9 mouse cellular contexts compared by ENCODE assay signal in the genomic region with DNA sequence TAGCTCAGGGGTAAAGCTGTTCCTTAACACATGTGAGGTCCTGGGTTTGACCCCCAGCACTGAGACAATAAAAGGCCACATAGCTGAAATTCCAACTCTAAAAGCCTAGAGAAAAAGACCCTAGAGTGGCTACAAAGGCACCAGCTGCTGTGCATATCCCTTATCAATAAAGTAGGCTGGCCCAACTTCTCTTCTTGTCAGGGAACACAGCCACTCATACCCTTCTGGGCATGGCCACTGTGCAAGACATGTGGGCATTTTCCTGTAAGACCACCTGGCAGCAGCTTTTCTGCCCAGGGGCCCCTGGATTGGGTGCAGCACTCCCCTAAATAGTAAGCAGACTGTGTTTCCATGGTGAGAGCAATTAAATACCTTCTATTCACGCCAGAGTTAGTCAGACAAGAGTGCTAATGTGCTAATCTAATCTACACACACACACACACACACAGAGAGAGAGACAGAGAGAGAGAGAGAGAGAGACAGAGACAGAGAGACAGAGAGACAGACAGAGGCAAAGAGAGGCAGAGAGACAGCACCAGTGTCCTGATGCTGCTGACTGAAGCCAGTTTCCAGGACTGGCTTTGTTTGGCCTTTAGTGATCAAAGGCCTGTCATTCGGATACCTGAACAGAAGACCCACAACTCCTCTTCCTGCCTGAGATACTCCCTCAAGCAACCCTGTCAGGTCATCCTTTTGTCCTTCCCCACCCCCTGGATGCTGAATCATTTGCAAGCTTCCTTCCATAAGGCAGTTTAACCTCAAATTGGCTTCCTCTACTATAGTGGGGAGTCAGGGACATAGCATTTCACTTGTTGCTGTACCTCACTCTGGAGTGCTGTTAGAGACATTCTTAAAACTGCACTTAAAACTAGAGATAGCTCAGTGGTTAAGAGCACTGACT. TPM values are rescaled to one million over a fixed set of nuclear protein-coding genes. Genes with fewer than 3 reads are reported as not detected.
A peak's percentile ranks its signal among the peaks of the same experiment; 100 is the strongest.
DNase-seq lines count a peak whose midpoint lies in the region; ATAC-seq lines count a peak whose summit lies in the region.
"Had no signal": no experiment of that assay in that cellular context is flagged by ENCODE, and none has a peak within 500 bp of the region (broad histone marks: within the 10 kb centered on the region; RNA-seq: fewer than 3 reads in every experiment).

No protein-coding gene starts in this region.

- H3K9me3 ChIP-seq in heart, embryonic 12.5 days (replicated peaks), result no peaks in the 10 kb centered on the region
- H3K9me3 ChIP-seq in hindbrain, embryonic 14.5 days (ENCODE audit: control insufficient read depth, low read length), result no peaks in the 10 kb centered on the region
- H3K9me3 ChIP-seq in midbrain, embryonic 15.5 days, result no peaks in the 10 kb centered on the region

- H3K9ac ChIP-seq in heart, embryonic 12.5 days, result peak overlapping the region; percentile 65
- no peak overlapping the region for H3K9ac ChIP-seq in hindbrain, embryonic 14.5 days
- H3K9ac ChIP-seq in midbrain, embryonic 15.5 days, result no peak overlapping the region

- H3K27ac ChIP-seq in heart, embryonic 12.5 days (ENCODE audit: poor library complexity, severe bottlenecking), result peak overlapping the region; percentile 89
- 0 out of 2 replicates have a peak overlapping the region, but pooled peaks have one; percentile 38 for H3K27ac ChIP-seq in hindbrain, embryonic 14.5 days
- 0 out of 2 replicates have a peak overlapping the region, but pooled peaks have one; percentile 5 for H3K27ac ChIP-seq in midbrain, embryonic 15.5 days

- peak; percentile 42; the same call in 1 of the 2 replicates for ATAC-seq in heart, embryonic 12.5 days (ENCODE audit: insufficient number of reproducible peaks, low FRiP score)
- ATAC-seq in hindbrain, embryonic 14.5 days (ENCODE audit: low FRiP score), result no peak; the same call in 1 of the 2 replicates
- no peak for ATAC-seq in midbrain, embryonic 15.5 days (replicated peaks)

- DNase-seq in heart, postnatal 10 days, result no peak
- peak; percentile 51 for DNase-seq in c-Kit-negative CD71-positive TER-119-positive erythroid progenitor cells, embryonic 14.5 days (ENCODE audit: low read depth, low spot score)
- DNase-seq in hindbrain, embryonic 14.5 days (ENCODE audit: low spot score), result no peak
- DNase-seq in cerebellum, adult 9-11 months, result no peak
- DNase-seq in thymus, postnatal 36 days, result no peak
- DNase-seq in ovary, postnatal 10 days (ENCODE audit: low spot score), result no peak
- DNase-seq: kidney, adult 11 months had no signal

- peaks cover 24% of the 10 kb centered on the region; the same call in 1 of the 2 replicates for H3K36me3 ChIP-seq in heart, embryonic 12.5 days
- H3K36me3 ChIP-seq in hindbrain, embryonic 14.5 days (replicated peaks; ENCODE audit: control insufficient read depth, insufficient read depth), result peaks cover 3% of the 10 kb centered on the region; the same call in 1 of the 2 replicates
- no peaks in the 10 kb centered on the region for H3K36me3 ChIP-seq in midbrain, embryonic 15.5 days (replicated peaks)

- intact Hi-C loops in heart, postnatal 10 days (cut with DNase I), result loop anchor here (10.0 kb wide), 1 partner anchor 579 kb away; the partner anchor contains the start of gene Plekhg2

- H3K4me3 ChIP-seq in heart, embryonic 12.5 days, result no peak overlapping the region
- no peak overlapping the region for H3K4me3 ChIP-seq in hindbrain, embryonic 14.5 days (replicated peaks; ENCODE audit: low read length)
- H3K4me3 ChIP-seq in midbrain, embryonic 15.5 days, result no peak overlapping the region

- H3K27me3 ChIP-seq in heart, embryonic 12.5 days (replicated peaks), result no peaks in the 10 kb centered on the region
- H3K27me3 ChIP-seq in hindbrain, embryonic 14.5 days (ENCODE audit: control insufficient read depth, insufficient read depth, low read length), result no peaks in the 10 kb centered on the region
- H3K27me3 ChIP-seq in midbrain, embryonic 15.5 days (replicated peaks), result no peaks in the 10 kb centered on the region

- peaks cover 94% of the 10 kb centered on the region for H3K4me1 ChIP-seq in heart, embryonic 12.5 days (replicated peaks)
- peaks cover 29% of the 10 kb centered on the region for H3K4me1 ChIP-seq in hindbrain, embryonic 14.5 days (replicated peaks; ENCODE audit: control insufficient read depth, insufficient read depth, low read length)
- peaks cover 22% of the 10 kb centered on the region for H3K4me1 ChIP-seq in midbrain, embryonic 15.5 days

- peak overlapping the region; percentile 51 for H3K4me2 ChIP-seq in heart, embryonic 12.5 days
- H3K4me2 ChIP-seq in hindbrain, embryonic 14.5 days (replicated peaks), result no peak overlapping the region
- no peak overlapping the region for H3K4me2 ChIP-seq in midbrain, embryonic 15.5 days

- 4% methylated on average over 2 of the region's 2 CpGs for whole genome bisulfite sequencing in heart, embryonic 12.5 days
- 17% methylated on average over 2 of the region's 2 CpGs for WGBS in hindbrain, embryonic 14.5 days
- 4% methylated on average over 2 of the region's 2 CpGs for WGBS in midbrain, embryonic 15.5 days

RNA-seq across cellular contexts. Expression of gene Actn4, which starts 8.4 kb away (rescaled TPM):
- 317 and 318 TPM in 2 replicates for polyA plus RNA-seq in heart, embryonic 12.5 days (2016; fragmentation: Nextera tagmentation; extraction: Ambion mirVana)
- total RNA-seq in heart, postnatal 10 days (2021), result 100 to 1,000 TPM; 173 to 174 TPM
- polyA plus RNA-seq in hindbrain, embryonic 14.5 days (2014; fragmentation: Nextera tagmentation; extraction: Ambion mirVana), result 133 and 147 TPM in 2 replicates
- 140 and 143 TPM in 2 replicates for polyA plus RNA-seq in midbrain, embryonic 15.5 days (2015; fragmentation: Nextera tagmentation; extraction: Ambion mirVana)

RNA-seq across cellular contexts. Expression of gene Eif3k, which starts 27.9 kb away (rescaled TPM):
- polyA plus RNA-seq in heart, embryonic 12.5 days (2016; fragmentation: Nextera tagmentation; extraction: Ambion mirVana), result 254 and 255 TPM in 2 replicates
- total RNA-seq in heart, postnatal 10 days (2021), result 100 to 1,000 TPM; 185 to 188 TPM
- 291 and 321 TPM in 2 replicates for polyA plus RNA-seq in hindbrain, embryonic 14.5 days (2014; fragmentation: Nextera tagmentation; extraction: Ambion mirVana)
- 269 and 284 TPM in 2 replicates for polyA plus RNA-seq in midbrain, embryonic 15.5 days (2015; fragmentation: Nextera tagmentation; extraction: Ambion mirVana)

RNA-seq across cellular contexts. Expression of gene Map4k1, which starts 28.1 kb away (rescaled TPM):
- polyA plus RNA-seq in heart, embryonic 12.5 days (2016; fragmentation: Nextera tagmentation; extraction: Ambion mirVana), result 5.8 and 6.5 TPM in 2 replicates
- 1 to 10 TPM; 2.0 to 2.2 TPM for total RNA-seq in heart, postnatal 10 days (2021)
- polyA plus RNA-seq in hindbrain, embryonic 14.5 days (2014; fragmentation: Nextera tagmentation; extraction: Ambion mirVana), result 8.6 and 10.4 TPM in 2 replicates
- polyA plus RNA-seq in midbrain, embryonic 15.5 days (2015; fragmentation: Nextera tagmentation; extraction: Ambion mirVana), result 8.5 and 11.4 TPM in 2 replicates

Comparison
In these comparisons a context has a peak if more than half of its experiments do, and no peak if none do; other contexts are left out.
1. H3K27ac ChIP-seq: peak in every context shown above with its lines; median percentile 89 in heart, embryonic 12.5 days; 38 in hindbrain, embryonic 14.5 days; 5 in midbrain, embryonic 15.5 days.